Mouse (Mus musculus) adrenal gland, adult 2 months (tissue): ENCODE results near the gene Abcb6. TPM values are rescaled to one million over a fixed set of nuclear protein-coding genes. Genes with fewer than 3 reads are reported as not detected.

Experiments
- DNase-seq: peaks from one replicate; pipeline ENCODE4 v3.0.0; 2021
- microRNA-seq, 2 experiments: library from miRNA; unstranded; fragments of <30 nt; microRNA quantifications; one replicate each; pipeline ENCODE4 v1.2.0; 2021
- polyA plus RNA-seq: library from polyadenylated mRNA; depleted of rRNA; stranded (reverse); fragments of >200 nt; gene quantifications from 2 replicates; pipeline ENCODE4 v1.2.3, GENCODE M21; 2012; rRNA removed
- total RNA-seq, 2 experiments: library from RNA; stranded (reverse); gene quantifications; 2 replicates each; pipeline ENCODE4 v1.2.3; 2021

Gene Abcb6
- total and polyA plus RNA-seq, 3 experiments = 23.2 to 31.7 (median 24.2) TPM

DNA sequence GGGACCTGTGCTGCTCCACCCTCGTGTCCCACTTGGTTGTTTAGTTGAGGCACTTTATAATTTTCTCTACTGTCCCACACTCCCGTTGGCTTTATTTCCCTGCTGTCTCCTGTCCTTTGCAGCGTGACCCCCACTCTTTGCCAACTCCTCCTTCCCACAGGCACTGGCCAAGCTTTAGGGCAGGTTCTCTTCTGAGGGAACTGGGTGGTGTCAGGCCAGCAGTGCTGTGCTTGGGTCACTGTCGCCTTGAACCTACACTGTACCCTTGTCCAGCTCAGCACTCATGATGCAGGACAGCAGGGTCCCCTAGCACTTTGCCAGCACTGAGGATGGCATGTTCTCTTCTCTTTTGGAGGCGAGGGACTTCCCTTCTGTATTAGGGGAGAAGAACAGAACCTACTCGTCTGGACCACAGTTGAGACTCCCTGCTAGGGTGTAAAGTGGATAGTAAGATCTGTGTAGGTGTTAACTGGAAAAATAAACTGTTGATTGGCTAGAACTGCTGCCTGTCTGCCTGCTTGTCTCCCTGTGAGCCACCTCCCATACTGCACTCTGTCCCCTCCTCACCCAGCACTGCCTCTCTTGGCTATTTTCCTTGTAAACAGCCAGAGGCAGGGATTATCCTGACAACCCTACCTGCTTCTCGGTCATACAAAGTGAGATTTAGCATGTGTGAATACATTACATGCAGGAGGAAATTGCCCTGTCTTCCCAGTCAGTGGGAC, 32.6 kb downstream of the Abcb6 start:
- no peak for DNase-seq

DNA sequence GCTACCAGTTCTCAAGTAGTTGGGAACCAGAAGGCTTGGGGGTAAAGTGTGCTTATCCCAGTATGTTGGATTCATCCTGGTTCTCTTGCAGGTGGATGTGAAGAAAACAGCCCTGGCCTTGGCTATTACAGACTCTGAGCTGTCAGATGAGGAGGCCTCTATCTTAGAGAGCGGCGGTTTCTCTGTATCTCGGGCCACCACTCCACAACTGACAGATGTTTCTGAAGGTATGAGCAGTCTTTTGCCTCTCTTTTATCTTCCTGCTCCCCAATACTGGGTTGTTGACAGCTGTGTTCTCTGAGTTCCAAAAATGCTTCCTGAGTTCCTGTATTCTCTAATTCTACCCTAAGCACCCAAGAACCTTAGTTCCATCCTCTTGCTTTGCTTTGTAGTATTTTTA, 34.6 kb downstream of the Abcb6 start:
- no peak for DNase-seq

DNA sequence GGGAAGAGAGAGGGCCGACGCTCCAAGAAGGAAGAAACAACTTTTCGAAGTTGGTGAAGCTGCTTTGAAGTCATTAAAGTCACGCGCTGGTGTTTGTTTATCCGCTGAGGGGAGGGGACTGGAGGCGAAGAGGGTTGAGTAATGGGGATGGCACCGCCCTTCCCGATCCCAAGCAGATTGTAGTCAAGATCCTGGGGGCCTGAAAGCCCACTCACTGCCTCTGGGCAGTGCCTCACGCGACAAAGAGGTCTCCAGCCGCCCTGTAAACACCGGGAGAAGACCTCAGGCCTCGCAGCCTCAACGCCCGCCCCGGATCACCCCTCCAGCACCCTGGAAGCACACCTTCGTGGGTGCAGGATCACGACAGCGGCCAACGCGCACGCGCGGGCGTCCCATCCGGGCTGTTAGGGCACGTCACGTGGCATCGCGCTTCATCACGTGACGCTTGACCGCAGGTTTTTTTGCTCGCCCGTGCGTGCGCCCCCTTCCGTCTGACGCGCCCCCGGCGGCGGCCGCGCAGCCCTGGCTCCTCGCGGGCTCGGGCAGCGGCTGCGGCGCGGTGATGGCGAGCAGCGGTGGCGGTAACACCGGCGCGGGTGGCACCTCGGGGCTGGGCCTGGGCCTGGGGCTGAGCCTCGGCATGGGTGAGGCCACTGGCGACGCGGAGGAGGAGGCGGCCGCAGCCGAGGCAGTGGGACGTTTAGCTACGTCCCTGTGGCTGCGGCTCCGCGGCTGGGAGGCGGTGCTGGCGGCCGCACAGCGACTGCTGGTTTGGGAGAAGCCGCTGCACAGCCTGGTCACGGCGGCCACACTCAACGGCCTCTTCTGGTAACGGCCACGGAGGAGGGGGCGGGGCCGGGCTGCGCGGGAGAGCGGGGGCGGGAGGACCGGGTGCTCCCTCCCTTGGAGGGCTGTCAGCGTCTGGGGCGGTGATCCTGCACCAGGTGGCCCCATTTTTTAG, 37.6 kb downstream of the Abcb6 start, which contains the start of the genes Cnppd1 and Retreg2:
TSS of gene Cnppd1 (minus strand) at position 411 of the 961 bp plus-strand sequence.
TSS of gene Retreg2 (plus strand) at position 478 of the 961 bp plus-strand sequence.
- peak; percentile 98 for DNase-seq

- peak; percentile 86 for DNase-seq
Measured at GRCm38 (mm10) chr1:75141486-75142190, 38.6 kb downstream of the Abcb6 start.

DNA sequence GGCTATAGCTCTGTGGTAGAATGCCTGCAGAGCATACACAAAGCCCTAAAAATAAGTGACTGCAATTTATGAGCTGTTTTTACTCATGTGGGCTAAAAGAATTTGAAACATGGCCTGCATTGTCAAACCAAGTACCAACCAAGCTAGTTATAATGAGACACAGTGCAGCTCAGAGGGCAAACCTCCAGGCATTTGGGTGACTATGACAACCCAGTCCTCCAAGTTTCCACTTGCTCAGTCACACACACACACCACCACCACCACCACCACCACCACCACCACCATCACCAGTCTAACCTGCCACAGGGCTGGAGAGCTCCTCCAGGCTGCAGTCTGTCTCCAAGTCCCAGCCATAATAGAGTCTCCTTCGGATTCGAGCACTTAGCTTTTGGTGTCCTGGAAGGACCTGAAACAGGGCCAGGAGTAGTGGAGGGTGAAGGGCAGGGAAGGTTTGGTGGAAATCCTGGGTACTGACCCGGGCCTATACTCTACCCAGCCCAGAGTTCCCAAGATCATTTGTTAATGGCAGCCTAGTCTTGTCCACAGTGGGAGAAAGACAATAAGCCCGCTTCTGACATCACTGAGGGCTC, 39.5 kb downstream of the Abcb6 start:
- peak; percentile 19 for DNase-seq

- DNase-seq = no peak
Measured at GRCm38 (mm10) chr1:75138448-75138847, 41.7 kb downstream of the Abcb6 start.

DNA sequence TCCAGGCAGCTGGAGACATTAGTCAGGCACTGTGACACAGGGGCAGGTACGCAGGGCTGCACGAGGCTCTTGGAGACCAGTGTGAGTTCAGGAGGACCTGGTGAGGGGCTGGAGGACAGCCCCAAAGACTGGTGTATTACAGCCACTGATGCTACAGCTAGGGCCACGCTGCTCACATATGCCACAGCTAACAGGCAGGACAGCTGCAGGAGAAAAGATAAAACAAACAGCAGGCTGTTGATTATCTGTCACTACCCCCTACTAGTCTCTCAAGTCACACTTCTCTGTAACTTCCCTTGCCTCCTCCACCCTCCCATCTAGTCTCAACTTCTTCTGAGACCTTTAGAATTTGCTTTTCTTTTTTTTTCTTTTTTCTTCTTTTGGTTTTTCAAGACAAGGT, 43.5 kb downstream of the Abcb6 start:
- DNase-seq = no peak

DNA sequence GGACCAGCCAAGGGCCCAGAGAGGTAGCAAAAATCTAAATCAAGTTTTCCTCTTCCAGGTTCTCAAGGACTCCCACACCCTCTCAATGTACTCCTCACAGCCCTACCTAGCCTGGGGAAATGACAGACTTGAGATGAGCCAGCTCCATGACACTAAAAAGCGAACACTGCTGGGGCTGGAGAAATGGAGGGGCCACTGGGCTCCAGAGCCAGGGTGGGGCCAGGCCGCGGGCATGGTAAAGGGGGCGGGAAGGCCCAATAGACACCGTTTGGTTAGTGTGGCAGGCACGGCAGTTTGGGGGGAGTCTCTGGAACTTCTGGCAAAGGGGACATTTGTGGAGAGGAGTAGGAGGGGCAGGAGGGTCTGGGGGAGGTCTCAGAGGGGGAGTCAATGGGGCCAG, 43.9 kb downstream of the Abcb6 start:
- no peak for DNase-seq

DNA sequence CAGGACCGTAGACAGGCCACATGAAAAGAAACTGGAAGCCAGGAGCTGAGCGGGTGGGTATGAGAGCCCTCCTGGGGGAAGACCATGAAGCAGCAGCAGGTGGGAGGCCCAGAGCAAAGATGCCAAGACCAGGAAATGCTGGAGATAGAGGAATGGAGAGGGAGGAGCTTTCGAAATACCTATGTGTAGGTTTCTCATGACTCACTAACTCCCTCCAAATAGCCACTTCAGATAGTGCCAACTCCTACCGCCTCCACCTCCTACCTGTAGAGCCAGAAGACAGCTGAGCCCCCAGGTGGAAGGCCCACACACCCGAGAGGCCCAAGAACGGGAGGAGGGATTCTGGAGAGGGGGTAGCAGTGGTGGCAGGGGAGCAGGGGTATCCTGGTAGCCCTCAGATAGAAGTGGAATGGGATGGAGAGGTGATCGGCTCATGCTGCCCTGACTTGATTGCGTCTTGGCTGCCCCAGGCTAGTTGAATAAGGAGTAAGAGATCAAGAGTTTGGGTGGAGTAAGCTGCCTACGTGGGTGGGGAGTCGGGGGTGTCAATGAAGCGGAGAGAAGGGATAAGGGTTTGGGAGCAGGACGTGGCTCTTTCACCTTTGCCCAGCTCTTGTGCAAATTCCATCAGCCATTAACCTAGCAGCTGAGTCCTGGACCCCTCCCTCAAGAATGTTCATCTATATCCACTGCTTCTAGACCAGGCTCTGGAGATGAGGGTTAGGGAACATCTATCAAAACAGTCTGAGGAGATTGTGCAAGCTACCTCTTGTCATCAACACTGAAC, 46.6 kb downstream of the Abcb6 start, which contains the start of gene Slc23a3:
TSS of gene Slc23a3 (minus strand) at position 470 of the 787 bp plus-strand sequence.
- no peak for DNase-seq

GRCm38 (mm10) chr1:75128641-75129040, 51.6 kb downstream of the Abcb6 start:
- no peak for DNase-seq

- no peak for DNase-seq
Measured at GRCm38 (mm10) chr1:75125418-75125817, 54.8 kb downstream of the Abcb6 start.

DNA sequence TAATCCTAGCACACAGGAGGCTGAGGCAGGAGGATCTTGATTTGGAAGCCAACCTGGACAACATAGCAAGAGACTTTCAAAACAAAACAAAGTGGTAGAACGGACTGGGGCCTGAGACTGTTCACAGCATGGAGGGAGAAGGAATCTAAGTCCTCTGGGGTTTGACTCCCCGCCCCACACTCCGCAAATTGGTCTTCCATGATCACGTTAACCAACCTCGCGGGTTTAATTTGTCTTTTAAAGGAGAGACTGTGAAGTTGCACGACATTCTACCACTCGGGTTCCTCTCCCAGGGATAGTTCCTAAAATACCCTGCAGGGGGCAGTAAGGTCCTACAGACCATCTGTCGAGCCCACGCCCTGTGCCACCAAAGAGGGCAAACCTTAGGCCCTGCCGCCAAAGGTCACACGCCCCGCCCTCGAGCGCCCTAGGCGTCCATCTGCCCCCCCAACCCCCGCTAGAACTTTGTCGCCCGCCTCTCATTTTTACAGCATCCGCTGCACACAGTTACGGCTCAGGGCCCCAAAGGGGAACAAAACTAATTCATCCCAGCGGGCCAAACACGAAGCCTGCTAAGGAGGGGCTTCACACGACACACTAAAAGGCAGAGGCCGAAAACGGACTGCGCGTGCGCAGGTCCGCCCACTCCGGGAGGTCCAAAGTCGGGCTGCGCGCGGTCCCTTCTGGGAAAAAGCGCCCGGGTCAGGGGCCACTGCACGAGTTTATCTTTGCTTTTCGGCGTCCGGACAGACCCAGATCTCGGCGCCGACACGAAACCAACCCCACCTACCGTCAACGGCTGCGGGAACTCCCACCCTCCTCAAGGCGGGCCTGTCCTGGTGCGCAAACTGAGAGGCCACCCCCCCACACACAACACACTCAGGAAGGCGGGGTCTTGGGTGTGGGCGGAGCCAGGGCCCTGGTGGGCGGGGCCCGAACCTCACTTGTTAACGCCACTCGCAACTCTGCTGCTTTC, 55.6 kb downstream of the Abcb6 start, which contains the start of gene Nhej1:
TSS of gene Nhej1 (minus strand) at position 855 of the 976 bp plus-strand sequence.
- peak; percentile 95 for DNase-seq

- no peak for DNase-seq
Measured at GRCm38 (mm10) chr1:75122211-75122610, 58.0 kb downstream of the Abcb6 start.

Small RNA genes within 50 kb of the gene (microRNA-seq; reads per million reads assigned to microRNA genes)
- 0 reads per million in 2 experiments for gene Gm27943

Other genes with a start within 250 kb of the Abcb6 start
- gene Cfap65, start 244.8 kb downstream of the Abcb6 start, total RNA-seq = under 1 TPM in 1 of 2 experiments, not detected in 1; 0.07 TPM
- 0.02 and 0.04 TPM in 2 replicates for gene Cfap65, start 244.8 kb downstream of the Abcb6 start, polyA plus RNA-seq
- under 1 TPM in 1 of 2 experiments, not detected in 1; 0.31 TPM for gene Ihh, start 228.7 kb downstream of the Abcb6 start, total RNA-seq
- 0.03 and 0.32 TPM in 2 replicates for gene Ihh, start 228.7 kb downstream of the Abcb6 start, polyA plus RNA-seq
- 1 to 10 TPM; 5.7 to 8.8 TPM for gene Nhej1, start 55.2 kb downstream of the Abcb6 start, total RNA-seq
- 3.4 and 3.5 TPM in 2 replicates for gene Nhej1, start 55.2 kb downstream of the Abcb6 start, polyA plus RNA-seq
- under 1 TPM; 0.23 to 0.41 TPM for gene Slc23a3, start 46.5 kb downstream of the Abcb6 start, total RNA-seq
- 0.36 and 0.46 TPM in 2 replicates for gene Slc23a3, start 46.5 kb downstream of the Abcb6 start, polyA plus RNA-seq
- gene Cnppd1, start 37.7 kb downstream of the Abcb6 start, total RNA-seq = 10 to 100 TPM; 27.3 to 33.9 TPM
- 36.3 and 37.6 TPM in 2 replicates for gene Cnppd1, start 37.7 kb downstream of the Abcb6 start, polyA plus RNA-seq
- 100 to 1,000 TPM in 1 of 2 experiments, 10 to 100 TPM in 1; 80.4 to 101 TPM for gene Retreg2, start 37.6 kb downstream of the Abcb6 start, total RNA-seq
- 127 and 143 TPM in 2 replicates for gene Retreg2, start 37.6 kb downstream of the Abcb6 start, polyA plus RNA-seq
- gene Zfand2b, start 11.7 kb downstream of the Abcb6 start, total RNA-seq = 10 to 100 TPM; 33.1 to 36.8 TPM
- 63.1 and 68.5 TPM in 2 replicates for gene Zfand2b, start 11.7 kb downstream of the Abcb6 start, polyA plus RNA-seq
- 10 to 100 TPM; 14.1 to 14.4 TPM for gene Ankzf1, start 11.8 kb upstream of the Abcb6 start, total RNA-seq
- gene Ankzf1, start 11.8 kb upstream of the Abcb6 start, polyA plus RNA-seq = 11.5 and 13.3 TPM in 2 replicates
- gene Atg9a, start 11.8 kb upstream of the Abcb6 start, total RNA-seq = 10 to 100 TPM; 41.7 to 44.5 TPM
- gene Atg9a, start 11.8 kb upstream of the Abcb6 start, polyA plus RNA-seq = 78.5 and 89.9 TPM in 2 replicates
- 10 to 100 TPM; 16.0 to 23.1 TPM for gene Glb1l, start 30.4 kb upstream of the Abcb6 start, total RNA-seq
- gene Glb1l, start 30.4 kb upstream of the Abcb6 start, polyA plus RNA-seq = 7.4 and 7.7 TPM in 2 replicates
- 100 to 1,000 TPM; 106 to 109 TPM for gene Stk16, start 30.4 kb upstream of the Abcb6 start, total RNA-seq
- 228 and 249 TPM in 2 replicates for gene Stk16, start 30.4 kb upstream of the Abcb6 start, polyA plus RNA-seq
- gene Tuba4a, start 39.5 kb upstream of the Abcb6 start, total RNA-seq = 10 to 100 TPM; 55.4 to 73.0 TPM
- gene Tuba4a, start 39.5 kb upstream of the Abcb6 start, polyA plus RNA-seq = 10.8 and 11.2 TPM in 2 replicates
- gene A630095N17Rik, start 51.7 kb upstream of the Abcb6 start, total RNA-seq = not detected
- gene A630095N17Rik, start 51.7 kb upstream of the Abcb6 start, polyA plus RNA-seq = not detected in 2 replicates
- 100 to 1,000 TPM in 1 of 2 experiments, 10 to 100 TPM in 1; 89.1 to 111 TPM for gene Dnajb2, start 56.0 kb upstream of the Abcb6 start, total RNA-seq
- 52.8 and 58.4 TPM in 2 replicates for gene Dnajb2, start 56.0 kb upstream of the Abcb6 start, polyA plus RNA-seq
- gene Ptprn, start 84.1 kb upstream of the Abcb6 start, total RNA-seq = 10 to 100 TPM; 43.6 to 83.6 TPM
- 41.5 and 52.0 TPM in 2 replicates for gene Ptprn, start 84.1 kb upstream of the Abcb6 start, polyA plus RNA-seq
- gene Resp18, start 98.0 kb upstream of the Abcb6 start, total RNA-seq = 100 to 1,000 TPM; 127 to 192 TPM
- gene Resp18, start 98.0 kb upstream of the Abcb6 start, polyA plus RNA-seq = 46.3 and 69.6 TPM in 2 replicates
- 100 to 1,000 TPM in 1 of 2 experiments, 10 to 100 TPM in 1; 85.2 to 100 TPM for gene Dnpep, start 137.6 kb upstream of the Abcb6 start, total RNA-seq
- gene Dnpep, start 137.6 kb upstream of the Abcb6 start, polyA plus RNA-seq = 149 and 179 TPM in 2 replicates
- 10 to 100 TPM; 16.6 to 31.8 TPM for gene Des, start 179.9 kb upstream of the Abcb6 start, total RNA-seq
- 17.2 and 18.6 TPM in 2 replicates for gene Des, start 179.9 kb upstream of the Abcb6 start, polyA plus RNA-seq
- 10 to 100 TPM in 1 of 2 experiments, 1 to 10 TPM in 1; 9.9 to 15.2 TPM for gene Speg, start 194.9 kb upstream of the Abcb6 start, total RNA-seq
- 56.5 and 93.7 TPM in 2 replicates for gene Speg, start 194.9 kb upstream of the Abcb6 start, polyA plus RNA-seq